Mouse (Mus musculus): Measurements from ENCODE around the gene Fam214a. TPM values are rescaled to one million over a fixed set of nuclear protein-coding genes. Genes with fewer than 3 reads are reported as not detected.

Gene Fam214a
- polyA plus RNA-seq, 1 experiment: 18.3 TPM

DNA sequence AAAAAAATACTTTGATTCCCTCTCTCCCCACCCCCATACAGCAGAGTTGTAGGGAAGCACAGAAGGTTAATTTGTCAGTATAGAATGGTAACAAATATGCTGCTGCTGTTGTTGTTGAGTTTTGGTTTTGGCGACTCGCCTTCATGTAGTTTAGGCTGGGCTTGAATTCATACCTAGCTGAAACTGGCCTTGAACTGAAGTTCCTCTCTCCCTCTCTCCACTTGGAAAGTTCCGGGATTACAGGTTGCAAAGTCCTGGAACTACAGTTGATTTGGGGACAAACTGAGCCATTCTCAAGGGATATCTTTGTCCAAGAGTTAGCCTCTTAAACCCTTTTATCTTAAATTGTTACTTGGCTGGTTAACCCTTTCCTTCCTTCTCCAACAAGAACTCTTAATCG lies 83.3 kb downstream of the Fam214a start:
- H3K4me3 ChIP-seq (ENCODE audit: insufficient read depth, low read length): no peak overlapping the region
- TF ChIP-seq CTCF (IDR thresholded peaks at IDR 0.05; ENCODE audit: borderline replicate concordance, insufficient read depth, low read length): no peak
- no peak for TF ChIP-seq POLR2A (IDR thresholded peaks at IDR 0.05; ENCODE audit: low read depth, low read length)
- 0 out of 2 replicates have a peak, but pooled peaks cover 3% of the 10 kb centered on the region for H3K4me1 ChIP-seq (ENCODE audit: control insufficient read depth, insufficient read depth, low read length)
- no peak overlapping the region for H3K27ac ChIP-seq (ENCODE audit: insufficient read depth, low read length)

DNA sequence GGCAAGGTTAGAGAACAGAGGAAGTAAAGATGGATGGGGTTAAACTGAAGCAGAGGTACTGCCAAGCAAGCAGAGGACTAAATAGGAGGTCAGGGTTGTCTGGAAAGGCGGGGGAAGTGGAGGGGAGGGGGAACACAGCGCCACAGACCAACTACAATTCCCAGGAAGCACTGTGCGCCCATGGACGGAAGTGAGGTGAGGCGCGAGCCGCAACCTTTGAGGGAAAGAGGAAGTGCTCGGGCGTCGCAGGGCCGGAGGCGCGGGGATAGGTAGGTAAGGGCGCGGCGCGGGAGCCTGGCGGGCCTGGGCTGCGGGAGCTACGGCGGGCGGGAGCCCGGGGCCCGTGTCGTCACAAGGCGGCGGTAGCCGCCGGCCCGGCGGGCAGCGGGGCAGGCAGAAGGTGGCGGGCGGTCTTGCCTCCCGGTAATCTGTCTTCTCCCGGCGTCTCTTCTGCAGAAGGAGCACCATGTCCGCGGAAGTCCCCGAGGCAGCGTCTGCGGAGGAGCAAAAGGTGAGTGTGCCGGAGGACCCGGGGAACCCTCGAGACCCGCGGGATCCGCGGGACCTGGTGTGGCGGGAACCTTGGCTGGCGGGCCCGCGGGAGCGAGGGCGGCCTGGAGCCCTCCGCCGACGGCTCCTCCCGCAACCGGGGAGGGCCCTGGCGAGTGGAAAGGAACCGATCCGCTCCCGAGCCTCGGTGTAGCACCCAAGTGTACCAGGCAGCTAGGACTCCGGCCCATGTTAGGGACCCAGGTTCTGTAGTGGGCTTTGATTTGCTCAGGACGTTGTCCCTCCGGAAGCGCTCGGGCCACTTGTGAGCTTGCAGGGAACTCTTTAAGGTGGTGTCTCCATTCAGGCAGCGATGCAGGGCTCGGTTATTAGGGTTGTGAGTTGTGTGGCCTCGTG lies 85.0 kb downstream of the Fam214a start, which contains the start of gene Arpp19:
Arpp19 (plus strand) TSS at position 164 of the 906 bp plus-strand sequence.
- TF ChIP-seq POLR2A (IDR thresholded peaks at IDR 0.05; ENCODE audit: low read depth, low read length) (peak; percentile 72), CTCF (IDR thresholded peaks at IDR 0.05; ENCODE audit: borderline replicate concordance, insufficient read depth, low read length) (no peak)
- Histone ChIP-seq H3K4me3 (ENCODE audit: insufficient read depth, low read length) (peak within 1 kb of the TSS; percentile 84), H3K4me1 (ENCODE audit: control insufficient read depth, insufficient read depth, low read length) (0 out of 2 replicates have a peak, but pooled peaks cover 3% of the 10 kb centered on the region), H3K27ac (ENCODE audit: insufficient read depth, low read length) (no peak within 1 kb of the TSS)

DNA sequence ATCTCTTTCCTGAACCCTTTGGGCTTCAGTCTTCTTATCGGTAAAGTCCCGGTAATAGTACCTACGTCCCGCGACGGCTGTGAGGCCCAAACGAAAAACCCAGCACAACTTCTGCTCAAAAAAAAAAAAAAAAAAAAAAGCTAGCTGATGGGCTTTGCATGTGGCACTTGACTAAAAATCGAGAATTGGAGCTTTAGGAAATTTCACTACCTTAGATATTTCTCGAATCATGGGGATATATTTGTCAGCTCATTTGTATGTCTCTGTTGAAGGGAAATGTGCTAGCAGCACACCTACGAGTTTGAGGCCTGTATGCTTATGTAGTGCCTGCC lies 85.6 kb downstream of the Fam214a start:
- 0 out of 2 replicates have a peak, but pooled peaks cover 3% of the 10 kb centered on the region for H3K4me1 ChIP-seq (ENCODE audit: control insufficient read depth, insufficient read depth, low read length)
- H3K27ac ChIP-seq (ENCODE audit: insufficient read depth, low read length): no peak overlapping the region
- TF ChIP-seq POLR2A (IDR thresholded peaks at IDR 0.05; ENCODE audit: low read depth, low read length) (no peak), CTCF (IDR thresholded peaks at IDR 0.05; ENCODE audit: borderline replicate concordance, insufficient read depth, low read length) (no peak)
- peak overlapping the region; percentile 84 for H3K4me3 ChIP-seq (ENCODE audit: insufficient read depth, low read length)

DNA sequence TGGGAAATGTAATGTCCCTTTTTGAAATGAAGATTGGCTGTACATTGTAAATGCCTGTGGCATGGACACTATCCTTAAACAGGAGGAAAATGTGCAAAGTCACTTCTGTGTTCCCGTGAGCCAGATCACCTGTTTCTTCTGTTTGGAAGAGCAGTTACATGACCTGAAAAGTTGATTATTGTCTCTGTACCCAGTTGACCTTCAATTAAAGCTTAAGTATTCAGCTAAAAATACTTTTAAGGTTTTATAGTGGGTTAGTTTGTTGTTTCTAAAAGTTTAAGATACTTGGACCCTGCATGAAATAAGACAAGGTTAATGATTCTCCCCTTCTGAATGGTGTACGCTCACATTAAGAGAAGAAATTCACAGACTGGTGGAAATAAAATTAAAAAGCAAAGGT lies 87.9 kb downstream of the Fam214a start:
- Histone ChIP-seq H3K4me3 (ENCODE audit: insufficient read depth, low read length) (no peak overlapping the region), H3K27ac (ENCODE audit: insufficient read depth, low read length) (no peak overlapping the region), H3K4me1 (ENCODE audit: control insufficient read depth, insufficient read depth, low read length) (0 out of 2 replicates have a peak, but pooled peaks cover 3% of the 10 kb centered on the region)
- TF ChIP-seq POLR2A (IDR thresholded peaks at IDR 0.05; ENCODE audit: low read depth, low read length): no peak

DNA sequence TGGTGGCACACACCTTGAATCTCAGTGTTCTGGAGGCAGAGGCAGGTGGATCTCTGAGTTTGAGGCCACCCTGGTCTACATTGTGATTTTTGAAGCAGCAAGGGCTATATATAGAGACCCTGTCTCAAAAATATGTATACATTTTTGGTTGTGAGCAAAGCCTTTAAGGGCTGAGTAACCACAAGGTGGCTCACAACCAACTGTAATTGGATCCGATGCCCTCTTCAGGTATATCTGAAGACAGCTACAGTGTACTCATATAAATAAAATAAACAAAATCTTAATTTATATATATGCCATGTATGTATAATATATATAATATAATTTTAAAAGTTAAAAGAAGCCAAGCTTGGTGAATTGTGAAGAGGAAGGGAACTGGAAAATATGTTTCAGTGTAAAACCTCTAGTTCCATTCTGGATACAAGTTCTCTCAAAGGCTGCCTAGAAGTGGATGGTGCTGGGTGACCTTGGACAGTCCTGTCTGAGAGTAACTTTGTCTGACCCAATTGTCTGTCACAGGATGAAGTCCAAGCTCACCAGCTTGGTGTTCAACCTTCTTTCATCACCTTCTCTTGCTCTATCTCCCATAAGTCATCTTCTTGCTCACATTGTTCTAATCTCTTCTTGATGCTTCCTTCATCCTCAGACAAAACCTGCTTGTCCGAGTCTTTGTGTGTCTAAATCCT lies 89.3 kb downstream of the Fam214a start:
- 0 out of 2 replicates have a peak, but pooled peaks cover 3% of the 10 kb centered on the region for H3K4me1 ChIP-seq (ENCODE audit: control insufficient read depth, insufficient read depth, low read length)
- H3K27ac ChIP-seq (ENCODE audit: insufficient read depth, low read length): no peak overlapping the region
- TF ChIP-seq POLR2A (IDR thresholded peaks at IDR 0.05; ENCODE audit: low read depth, low read length) (no peak), CTCF (IDR thresholded peaks at IDR 0.05; ENCODE audit: borderline replicate concordance, insufficient read depth, low read length) (no peak)
- H3K4me3 ChIP-seq (ENCODE audit: insufficient read depth, low read length): no peak overlapping the region

DNA sequence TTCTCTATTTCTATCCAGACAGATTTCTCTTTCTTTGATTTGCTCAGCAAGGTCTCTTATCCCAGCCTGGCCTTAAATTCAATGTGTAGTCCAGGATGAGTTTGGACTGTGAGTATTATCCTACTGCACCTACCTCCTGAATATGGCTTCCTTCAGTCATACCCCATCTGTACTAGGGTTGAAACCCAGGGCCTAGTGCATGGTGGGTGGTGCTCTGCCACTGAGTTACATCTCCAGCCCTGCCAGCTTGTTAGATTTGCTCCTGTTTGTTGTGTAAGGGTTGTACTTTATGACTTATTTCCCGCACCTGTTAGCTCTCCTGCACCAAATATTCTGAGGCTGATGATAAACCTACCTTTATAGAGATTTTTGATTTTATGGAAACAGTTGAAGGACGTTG lies 90.5 kb downstream of the Fam214a start:
- H3K4me3 ChIP-seq (ENCODE audit: insufficient read depth, low read length): no peak overlapping the region
- H3K27ac ChIP-seq (ENCODE audit: insufficient read depth, low read length): no peak overlapping the region
- no peak for TF ChIP-seq POLR2A (IDR thresholded peaks at IDR 0.05; ENCODE audit: low read depth, low read length)
- peaks cover 3% of the 10 kb centered on the region; the same call in 1 of the 2 replicates for H3K4me1 ChIP-seq (ENCODE audit: control insufficient read depth, insufficient read depth, low read length)

DNA sequence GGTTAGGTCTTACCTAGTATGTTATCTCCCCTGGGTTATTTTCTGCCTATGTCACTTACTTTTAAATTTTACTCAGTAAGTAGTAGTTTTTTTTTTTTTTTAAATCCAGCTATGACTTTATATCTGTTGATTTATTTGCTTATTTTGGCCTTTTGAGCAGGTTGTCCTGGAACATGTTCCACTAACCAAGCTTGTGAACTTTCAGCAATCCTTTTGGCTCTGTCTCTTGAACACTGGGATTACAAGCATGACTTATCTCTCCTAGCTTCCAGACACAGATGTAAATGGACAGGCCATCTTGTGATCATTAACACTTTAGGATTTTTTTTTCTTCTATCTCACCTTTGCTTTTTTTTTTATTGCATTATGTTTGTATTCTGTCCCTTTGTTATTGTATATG lies 94.4 kb downstream of the Fam214a start:
- no peak for TF ChIP-seq POLR2A (IDR thresholded peaks at IDR 0.05; ENCODE audit: low read depth, low read length)
- TF ChIP-seq CTCF (IDR thresholded peaks at IDR 0.05; ENCODE audit: borderline replicate concordance, insufficient read depth, low read length): no peak
- Histone ChIP-seq H3K4me3 (ENCODE audit: insufficient read depth, low read length) (no peak overlapping the region), H3K27ac (ENCODE audit: insufficient read depth, low read length) (no peak overlapping the region), H3K4me1 (ENCODE audit: control insufficient read depth, insufficient read depth, low read length) (no peaks in the 10 kb centered on the region; the same call in 1 of the 2 replicates)

DNA sequence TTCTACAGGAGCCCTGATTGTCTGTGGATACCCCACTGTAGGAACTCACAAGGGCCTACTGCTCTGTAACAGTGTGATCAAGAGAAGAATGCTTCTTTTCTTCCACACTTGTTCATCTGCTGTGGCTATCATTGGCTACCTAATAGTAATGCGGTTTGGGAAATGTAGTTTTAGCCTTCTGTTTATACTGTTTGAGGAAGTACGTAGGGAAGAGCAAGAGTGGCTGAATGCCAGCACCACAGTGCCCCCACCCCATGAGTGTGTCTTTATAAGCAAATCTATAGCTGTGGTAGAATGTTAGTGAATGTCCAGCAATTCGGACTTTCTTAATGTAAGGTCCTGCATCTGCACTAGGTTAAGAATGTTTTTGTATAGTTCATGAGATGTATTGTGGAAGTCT lies 96.4 kb downstream of the Fam214a start:
- TF ChIP-seq CTCF (IDR thresholded peaks at IDR 0.05; ENCODE audit: borderline replicate concordance, insufficient read depth, low read length) (no peak), POLR2A (IDR thresholded peaks at IDR 0.05; ENCODE audit: low read depth, low read length) (no peak)
- Histone ChIP-seq H3K4me3 (ENCODE audit: insufficient read depth, low read length) (no peak overlapping the region), H3K27ac (ENCODE audit: insufficient read depth, low read length) (no peak overlapping the region), H3K4me1 (ENCODE audit: control insufficient read depth, insufficient read depth, low read length) (no peaks in the 10 kb centered on the region; the same call in 1 of the 2 replicates)

DNA sequence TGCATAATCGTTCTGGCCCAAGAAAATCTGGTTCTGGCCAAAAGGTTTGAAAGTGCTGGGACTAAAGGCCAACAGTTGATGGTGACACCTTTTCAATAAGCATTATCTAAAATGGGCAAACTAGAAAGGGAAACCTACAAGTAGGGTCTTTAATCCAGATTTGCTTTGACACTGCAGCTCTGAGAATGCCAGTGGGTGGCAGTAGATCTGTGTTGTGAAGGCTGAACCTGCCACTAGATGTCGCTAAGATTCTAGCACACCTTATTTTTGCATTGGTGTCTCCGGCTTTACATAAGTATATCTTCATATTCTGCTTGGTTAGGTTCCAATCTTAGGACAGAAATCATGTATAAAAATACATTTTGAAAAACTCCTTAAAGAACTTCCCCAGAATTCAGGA lies 97.3 kb downstream of the Fam214a start:
- TF ChIP-seq CTCF (IDR thresholded peaks at IDR 0.05; ENCODE audit: borderline replicate concordance, insufficient read depth, low read length) (peak; percentile 75; the same call in 1 of the 2 replicates), POLR2A (IDR thresholded peaks at IDR 0.05; ENCODE audit: low read depth, low read length) (no peak)
- no peaks in the 10 kb centered on the region; the same call in 1 of the 2 replicates for H3K4me1 ChIP-seq (ENCODE audit: control insufficient read depth, insufficient read depth, low read length)
- H3K4me3 ChIP-seq (ENCODE audit: insufficient read depth, low read length): no peak overlapping the region
- no peak overlapping the region for H3K27ac ChIP-seq (ENCODE audit: insufficient read depth, low read length)

DNA sequence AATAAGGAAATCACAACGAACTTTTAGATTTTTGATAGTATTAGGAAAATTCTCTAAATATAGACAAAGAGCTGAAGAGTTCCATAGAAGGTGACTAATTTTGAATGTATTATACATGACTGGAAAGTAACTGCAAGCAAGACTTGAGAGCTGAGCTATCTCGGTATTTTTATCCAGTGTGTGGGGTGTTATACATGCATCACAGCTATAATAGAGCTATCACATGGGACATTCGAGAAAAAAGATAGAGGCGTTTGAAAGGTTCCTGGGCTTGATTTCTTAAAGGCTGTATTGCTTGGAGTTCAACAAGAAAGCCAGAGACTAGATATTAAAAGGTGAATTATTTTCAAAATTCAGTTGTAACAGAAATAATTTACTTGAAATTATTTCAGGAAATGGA lies 99.2 kb downstream of the Fam214a start:
- TF ChIP-seq CTCF (IDR thresholded peaks at IDR 0.05; ENCODE audit: borderline replicate concordance, insufficient read depth, low read length): no peak
- Histone ChIP-seq H3K27ac (ENCODE audit: insufficient read depth, low read length) (no peak overlapping the region), H3K4me1 (ENCODE audit: control insufficient read depth, insufficient read depth, low read length) (no peaks in the 10 kb centered on the region; the same call in 1 of the 2 replicates), H3K4me3 (ENCODE audit: insufficient read depth, low read length) (no peak overlapping the region)

Data from embryonic fibroblast, embryonic 13.5 days (primary cell).